Mouse (Mus musculus): ENCODE data around the gene Ephb2.

DNA sequence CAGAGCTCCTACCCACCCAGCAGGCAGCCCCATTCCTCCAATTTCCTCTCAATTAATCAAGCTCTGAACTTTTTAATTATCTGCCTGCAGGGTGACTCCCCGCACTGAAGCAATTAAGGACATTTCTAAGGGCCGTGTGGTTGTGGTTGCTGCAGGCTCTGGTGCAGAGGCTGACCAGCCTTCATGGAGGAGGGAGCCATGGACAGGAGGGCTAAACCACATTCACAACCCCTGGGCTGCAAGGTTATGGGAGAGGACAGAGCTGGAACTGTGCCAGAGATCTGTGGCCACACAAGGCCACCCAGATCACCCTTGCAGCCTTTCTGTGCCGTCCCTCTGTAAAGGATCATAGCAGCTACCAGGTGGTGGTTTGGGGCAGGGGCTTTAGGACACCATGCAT lies 131.2 kb downstream of the Ephb2 start:
- no peak for TF ChIP-seq CTCF (IDR thresholded peaks at IDR 0.05; ENCODE audit: insufficient read depth, low read length)
- no peak for TF ChIP-seq POLR2A (IDR thresholded peaks at IDR 0.05; ENCODE audit: borderline replicate concordance, extremely low read depth, low read depth, low read length)

Data from lung, adult 2 months (tissue).